Mouse (Mus musculus) liver, postnatal 0 days (tissue): Measurements from ENCODE around the gene Rnf213.

ENCODE experiments used
- CTCF ChIP-seq: sonication (generic); IDR thresholded peaks from 2 replicates; pipeline ENCODE4 v1.5.1; 2016; ENCODE audit warnings: antibody characterized with exemption, low read depth
- EP300 ChIP-seq: IDR thresholded peaks from 2 replicates; pipeline ENCODE4 v1.6.1; 2016; ENCODE audit warnings: antibody characterized with exemption, low read depth, mild to moderate bottlenecking

DNA sequence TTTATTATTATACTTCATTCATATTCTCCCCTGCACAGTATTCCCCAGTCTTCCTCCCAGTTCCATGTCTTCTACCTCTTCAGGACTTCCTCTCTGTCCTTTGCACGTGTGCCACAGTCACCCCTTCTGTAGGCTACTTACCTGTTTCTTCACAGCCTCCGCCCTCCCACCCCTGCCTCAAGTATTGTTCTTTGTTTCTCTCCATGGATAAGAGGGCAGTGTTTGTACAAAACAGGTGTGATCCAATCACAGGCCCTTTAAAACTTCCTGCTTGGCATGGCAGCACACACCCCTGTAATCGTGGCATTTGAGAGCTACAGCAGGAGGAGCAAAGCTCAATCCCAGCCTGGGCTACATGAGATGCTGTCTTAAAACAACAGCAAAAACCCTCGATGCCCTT lies 100.6 kb downstream of the Rnf213 start:
- no peak for TF ChIP-seq CTCF
- TF ChIP-seq EP300 = no peak
